Mouse (Mus musculus) liver, adult (tissue): ENCODE measurements around the gene Rtkn2.

ENCODE experiments used
- GATA4 ChIP-seq: IDR thresholded peaks from 2 replicates; pipeline ENCODE4 v1.6.1; 2014; ENCODE audit warnings: mild to moderate bottlenecking, low read length; ENCODE audit not compliant: insufficient replicate concordance

The Rtkn2 gene

DNA sequence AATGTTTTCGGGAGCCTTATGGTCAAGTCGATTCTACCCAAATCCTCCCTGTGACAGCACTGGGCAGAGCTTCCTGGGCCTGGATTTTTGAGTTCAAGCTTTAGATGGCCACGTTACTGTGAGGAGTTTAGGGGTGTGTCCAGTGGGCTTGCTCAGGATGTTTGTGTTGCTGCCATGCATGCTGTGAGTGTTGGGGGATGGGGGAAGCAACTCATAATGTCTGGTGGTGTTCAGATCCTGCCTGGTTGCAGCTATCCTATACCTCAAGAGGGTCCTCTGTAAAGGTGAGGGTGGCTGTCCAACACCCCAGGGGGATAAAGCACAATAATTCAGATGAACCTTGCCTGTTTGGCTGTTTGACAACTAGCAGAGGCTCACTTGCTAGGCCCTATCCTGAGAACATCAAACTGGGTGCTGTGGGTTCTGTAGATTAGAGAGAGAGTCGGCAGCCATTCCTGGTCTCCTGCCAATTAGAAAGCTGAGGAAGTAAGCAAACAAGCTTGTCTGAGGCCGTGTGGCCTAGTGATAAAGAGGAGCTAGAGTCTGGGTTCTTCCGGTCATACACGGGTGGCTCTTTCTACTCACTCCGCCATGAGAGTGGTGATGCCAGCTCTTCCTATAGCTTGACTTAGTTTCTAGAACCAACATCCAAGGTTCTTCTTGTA lies 69.4 kb downstream of the Rtkn2 start:
- no peak for TF ChIP-seq GATA4

DNA sequence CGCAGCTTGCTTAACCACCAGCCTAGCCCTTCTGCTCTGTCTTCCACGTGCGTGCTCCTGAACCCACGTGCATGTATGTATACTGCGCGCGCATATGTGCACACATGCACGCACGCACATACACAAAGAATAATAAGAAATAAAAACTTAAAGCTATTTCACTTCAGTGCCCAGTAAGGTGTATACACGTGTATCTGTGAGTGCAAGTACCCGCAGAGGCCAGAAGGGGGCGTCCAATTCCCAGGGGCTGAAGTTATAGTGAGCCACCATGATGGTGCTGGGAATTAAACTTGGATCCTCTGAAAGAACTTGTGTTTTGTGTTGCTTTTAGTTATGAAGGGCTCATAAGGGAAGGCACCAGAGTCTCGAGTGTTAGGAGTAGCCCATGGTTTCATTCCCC lies 71.5 kb downstream of the Rtkn2 start:
- no peak for TF ChIP-seq GATA4

DNA sequence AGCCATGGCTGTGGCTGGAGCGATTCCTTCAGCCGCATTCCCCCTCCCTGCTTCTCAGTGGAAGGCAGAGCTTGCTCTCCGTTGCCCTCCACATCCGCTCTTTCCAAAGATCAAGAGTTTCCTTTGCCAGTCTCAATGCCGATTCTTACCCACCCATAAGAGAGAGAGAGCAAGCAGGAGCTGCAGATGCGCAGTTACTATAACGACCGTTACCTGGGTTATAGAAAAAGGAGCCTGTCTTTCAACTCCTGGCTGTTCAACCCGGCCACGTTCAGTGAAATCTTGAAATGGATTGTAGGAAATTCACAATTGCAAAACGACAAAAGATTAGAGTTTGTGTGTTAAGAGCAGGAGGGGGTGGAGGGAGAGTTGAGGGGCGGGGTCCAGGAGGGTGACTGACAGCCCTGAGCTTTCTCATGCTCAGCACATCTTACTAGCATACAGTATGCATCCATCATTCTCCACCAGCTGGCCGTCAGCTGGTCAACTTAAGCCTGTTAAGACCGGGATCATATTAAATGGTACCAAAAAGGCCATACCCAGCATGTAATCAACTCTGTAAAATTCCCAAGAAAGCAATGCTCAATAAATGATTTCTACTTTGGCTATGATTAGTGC lies 72.1 kb downstream of the Rtkn2 start:
- TF ChIP-seq GATA4, result no peak

DNA sequence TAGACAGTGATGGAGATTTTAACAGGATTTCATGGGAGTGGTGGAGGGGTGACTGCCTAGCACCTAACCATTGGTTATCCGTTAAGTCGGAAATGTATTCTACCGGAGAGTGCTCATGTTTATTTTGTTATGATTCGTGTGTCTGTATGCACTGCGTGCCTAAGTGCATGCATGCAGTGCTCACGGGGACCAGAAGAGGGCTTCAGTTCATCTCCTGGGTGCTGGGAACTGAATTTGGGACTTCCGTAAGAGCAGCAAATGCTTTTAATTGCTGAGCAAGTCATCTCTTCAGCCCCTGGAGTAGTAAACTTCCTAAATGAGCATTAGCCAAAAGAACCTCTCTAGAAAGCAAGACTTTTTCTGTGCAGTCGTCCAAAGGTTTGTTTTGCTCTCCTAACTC lies 72.9 kb downstream of the Rtkn2 start:
- TF ChIP-seq GATA4, result no peak

DNA sequence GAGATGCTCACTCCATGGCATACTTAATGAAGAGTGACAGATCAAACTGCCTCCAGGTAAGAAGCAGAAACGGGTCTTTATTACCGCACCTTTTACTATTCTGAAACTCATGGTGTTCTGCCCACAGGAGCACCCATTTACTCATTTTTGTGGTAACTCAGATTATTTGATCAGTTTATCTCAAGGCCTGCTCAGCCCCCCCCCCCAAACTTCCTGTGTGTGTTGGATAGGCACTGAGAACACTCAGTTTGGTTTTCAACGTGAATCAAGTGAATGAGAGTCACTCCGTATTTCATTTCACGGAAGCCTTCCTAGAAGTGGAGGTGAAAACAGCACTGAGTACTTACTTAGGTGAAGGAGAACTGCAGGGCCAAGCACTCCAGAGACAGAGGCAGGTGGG lies 74.8 kb downstream of the Rtkn2 start:
- no peak for TF ChIP-seq GATA4

DNA sequence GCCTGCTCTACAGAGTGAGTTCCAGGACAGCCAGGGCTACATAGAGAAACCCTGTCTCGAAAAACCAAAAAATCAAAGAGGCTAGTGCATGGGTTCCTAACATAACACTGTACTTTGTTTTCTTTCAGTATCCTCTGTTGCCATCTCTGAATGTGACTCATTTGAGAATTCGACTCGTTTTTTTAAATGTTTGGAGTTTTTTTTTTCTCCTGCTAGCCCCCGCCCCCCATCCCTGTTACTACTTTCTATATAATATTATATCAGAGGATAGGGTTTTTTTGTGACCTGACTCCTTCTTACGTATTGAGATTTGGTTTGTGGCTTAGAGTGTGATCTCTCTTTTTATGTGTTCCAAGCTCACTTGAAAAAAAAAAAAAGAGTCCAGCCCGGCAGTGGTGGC lies 75.3 kb downstream of the Rtkn2 start:
- no peak for TF ChIP-seq GATA4

DNA sequence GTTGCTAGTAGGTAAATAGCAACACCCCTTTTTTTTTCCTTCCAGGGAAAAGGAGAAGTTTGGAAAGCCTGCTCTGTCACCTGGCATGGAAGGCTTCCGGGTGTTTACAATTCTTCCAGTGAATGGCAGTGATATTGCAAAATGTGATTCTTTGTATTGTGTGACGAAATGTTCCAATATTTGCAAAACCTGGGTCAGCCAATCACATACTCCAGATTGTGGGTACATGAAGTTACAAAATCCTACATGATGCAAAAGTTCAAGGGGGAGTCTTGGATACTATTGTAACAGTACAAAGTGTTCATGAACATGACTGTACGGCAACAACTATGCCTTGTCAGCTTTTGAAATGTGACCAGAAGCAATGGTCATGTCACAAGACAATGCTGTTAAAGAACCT lies 78.5 kb downstream of the Rtkn2 start:
- no peak for TF ChIP-seq GATA4

DNA sequence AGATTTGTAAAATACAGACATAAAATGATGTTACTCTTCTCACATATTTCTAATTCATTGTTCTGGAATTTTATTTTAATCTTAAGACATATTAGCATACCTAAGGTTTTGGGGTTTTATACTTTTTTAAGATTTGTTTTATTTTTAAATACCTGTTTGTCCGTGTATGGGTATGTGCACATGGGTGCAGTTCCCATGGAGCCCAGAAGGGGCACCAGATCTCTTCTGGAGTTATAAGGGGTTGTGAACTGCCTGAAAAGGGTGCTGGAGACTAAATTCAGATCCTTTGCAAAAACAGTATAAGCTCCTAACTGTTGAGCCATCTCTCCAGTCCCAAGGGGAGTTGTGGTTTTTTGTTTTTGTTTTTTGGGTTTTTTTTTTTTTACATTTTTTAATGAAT lies 79.0 kb downstream of the Rtkn2 start:
- TF ChIP-seq GATA4, result no peak

DNA sequence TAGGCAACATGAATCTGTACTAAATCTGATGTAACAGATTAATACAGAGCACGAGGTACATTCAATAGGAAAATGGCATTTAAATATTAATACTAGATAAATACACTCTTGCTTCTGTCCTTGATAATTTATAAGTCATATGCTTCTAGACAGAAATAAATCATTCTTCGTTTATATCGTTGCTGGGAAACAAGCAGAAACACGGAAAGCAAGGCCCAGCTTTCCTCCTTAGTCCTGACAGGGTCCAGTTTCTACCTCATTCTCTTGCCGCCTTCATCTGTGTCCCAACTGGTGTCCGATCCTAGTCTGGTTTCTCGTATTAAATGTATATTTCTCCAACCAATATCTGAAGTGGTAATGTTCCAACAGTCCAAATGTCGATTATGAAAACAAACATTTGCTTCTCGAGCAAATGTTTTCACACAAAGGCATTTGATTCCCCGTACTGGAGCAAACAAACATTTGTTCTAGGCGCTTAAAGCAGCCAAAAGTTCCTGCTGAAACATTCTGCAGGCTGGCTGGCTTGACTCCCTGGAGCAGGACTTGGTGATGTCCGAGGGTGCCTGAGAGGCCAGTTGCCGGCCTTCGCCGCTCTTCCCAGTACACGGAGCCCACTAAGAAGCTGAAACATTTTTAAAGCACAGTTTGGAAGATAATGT lies 81.3 kb downstream of the Rtkn2 start:
- TF ChIP-seq GATA4, result no peak

DNA sequence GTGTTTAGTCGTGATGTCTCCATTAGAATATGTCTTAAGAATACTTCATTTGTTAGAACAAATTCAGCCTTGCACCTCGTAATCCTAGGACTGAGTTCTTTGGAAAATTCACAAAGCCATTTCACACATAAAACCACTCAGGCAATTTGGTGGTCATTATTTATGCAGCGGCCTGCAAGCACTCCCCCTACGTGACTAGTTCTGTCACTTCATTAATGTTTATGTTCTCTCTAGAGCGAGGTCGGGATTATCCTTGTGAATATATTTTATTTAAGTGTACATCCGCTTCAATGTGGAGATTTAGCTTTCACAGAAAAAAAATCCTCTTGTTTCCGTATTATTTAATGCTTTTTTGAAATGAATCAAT lies 81.9 kb downstream of the Rtkn2 start:
- no peak for TF ChIP-seq GATA4

DNA sequence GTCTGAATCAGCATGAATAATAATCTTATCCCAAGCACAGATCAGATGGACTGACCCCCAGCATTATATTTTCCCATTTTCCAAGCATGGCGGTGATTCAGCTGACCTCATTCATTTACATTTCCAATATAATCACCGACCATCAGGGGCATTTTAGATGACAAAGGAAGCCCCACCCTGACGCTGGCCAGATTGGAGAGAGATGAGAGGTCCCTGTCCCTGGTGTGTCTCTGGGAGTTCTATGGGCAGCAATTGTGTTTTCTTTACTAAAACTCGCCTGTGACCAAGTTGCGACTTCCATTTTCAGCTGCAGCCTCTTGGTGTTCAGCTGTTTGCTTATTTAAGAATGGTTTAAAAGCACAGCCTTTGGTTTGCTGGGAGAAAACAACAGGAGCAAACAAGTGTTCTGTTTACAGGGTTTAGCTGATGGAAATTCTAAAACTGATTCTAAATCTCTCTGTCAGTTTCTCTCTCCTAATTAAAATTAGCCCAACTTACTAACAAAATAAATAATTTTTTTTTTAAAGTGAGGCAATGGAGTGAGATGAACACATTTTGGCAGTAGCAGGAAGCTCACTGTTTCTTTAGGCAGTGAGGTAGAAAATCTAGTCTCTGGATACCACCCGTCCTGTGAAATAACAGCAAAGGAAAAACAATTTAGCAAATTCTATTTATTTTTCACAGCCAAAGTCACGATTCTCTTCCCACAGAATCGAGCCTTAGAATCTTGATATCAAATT lies 84.6 kb downstream of the Rtkn2 start:
- no peak for TF ChIP-seq GATA4

DNA sequence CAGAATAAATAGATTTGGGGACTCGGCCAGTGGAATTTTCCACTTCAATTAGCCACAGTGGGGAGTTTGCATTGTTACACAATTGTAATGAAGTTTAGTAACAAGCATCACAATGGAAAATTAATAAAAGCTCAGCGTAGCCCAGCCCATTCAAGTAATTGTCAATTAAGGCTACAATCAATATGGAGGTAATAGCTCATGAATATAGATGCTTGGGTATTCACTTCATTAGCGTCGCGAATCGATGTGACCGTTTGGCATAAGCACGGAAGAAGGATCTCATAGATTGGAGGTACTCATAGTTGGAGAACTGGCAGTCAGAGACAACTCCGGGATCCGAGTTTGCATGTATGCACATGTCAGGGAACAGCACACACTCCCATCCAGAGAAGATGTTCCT lies 85.2 kb downstream of the Rtkn2 start:
- TF ChIP-seq GATA4, result no peak

DNA sequence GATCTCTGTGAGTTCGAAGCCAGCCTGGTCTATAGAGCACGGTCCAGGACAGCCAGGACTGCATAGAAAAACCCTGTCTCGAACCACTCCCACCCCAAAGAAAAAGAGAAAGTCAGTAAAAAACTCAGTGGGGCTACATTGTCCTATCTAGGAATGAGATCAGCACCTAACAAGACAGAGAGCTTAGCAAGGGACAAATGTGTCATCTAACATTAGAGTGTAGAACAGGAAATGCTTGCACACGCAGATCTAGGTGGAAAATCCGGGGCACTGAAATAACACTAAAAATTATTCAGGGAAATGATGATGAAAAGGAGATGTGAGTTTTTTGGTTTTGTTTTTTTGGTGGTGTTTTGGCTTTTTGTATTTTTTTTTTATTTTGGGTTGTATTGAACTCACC lies 86.8 kb downstream of the Rtkn2 start:
- TF ChIP-seq GATA4, result no peak

DNA sequence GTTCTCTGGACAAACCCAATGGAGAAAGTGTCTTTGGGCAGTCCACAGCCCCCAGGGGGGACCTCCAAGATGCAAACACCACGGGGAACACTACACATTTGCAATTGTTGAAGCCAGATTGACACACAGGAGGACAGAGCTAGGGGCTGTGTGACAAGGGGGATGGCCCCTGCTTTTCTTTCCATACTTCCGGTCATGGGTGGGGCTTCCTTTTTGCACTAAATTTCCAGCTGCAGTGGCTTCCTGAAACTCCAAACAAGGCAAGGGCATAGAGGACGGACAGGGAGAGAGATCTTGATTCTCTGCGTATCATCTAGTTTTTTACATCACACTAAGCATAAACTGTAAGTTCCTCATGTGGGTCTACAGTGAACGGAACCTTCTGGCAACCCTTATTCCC lies 88.6 kb downstream of the Rtkn2 start:
- no peak for TF ChIP-seq GATA4

DNA sequence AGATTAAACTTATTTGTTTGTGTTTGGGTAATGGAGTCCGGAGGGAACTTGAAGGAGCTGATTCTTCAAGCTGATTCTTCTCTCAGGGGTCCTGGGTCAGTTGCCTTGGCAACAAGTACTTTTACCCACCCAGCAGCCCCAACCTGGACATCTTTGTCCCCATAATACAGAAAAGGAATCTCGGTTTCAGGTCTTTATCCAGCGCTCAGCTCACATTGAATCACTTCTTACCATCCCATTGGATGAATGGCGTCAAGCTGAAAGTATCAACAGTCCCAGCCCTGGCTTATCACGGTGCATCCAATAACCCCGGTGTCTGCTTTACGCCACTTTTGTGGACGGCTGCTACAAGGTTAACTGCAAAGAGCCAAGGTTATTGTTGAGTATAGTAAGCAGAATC lies 89.1 kb downstream of the Rtkn2 start:
- no peak for TF ChIP-seq GATA4

DNA sequence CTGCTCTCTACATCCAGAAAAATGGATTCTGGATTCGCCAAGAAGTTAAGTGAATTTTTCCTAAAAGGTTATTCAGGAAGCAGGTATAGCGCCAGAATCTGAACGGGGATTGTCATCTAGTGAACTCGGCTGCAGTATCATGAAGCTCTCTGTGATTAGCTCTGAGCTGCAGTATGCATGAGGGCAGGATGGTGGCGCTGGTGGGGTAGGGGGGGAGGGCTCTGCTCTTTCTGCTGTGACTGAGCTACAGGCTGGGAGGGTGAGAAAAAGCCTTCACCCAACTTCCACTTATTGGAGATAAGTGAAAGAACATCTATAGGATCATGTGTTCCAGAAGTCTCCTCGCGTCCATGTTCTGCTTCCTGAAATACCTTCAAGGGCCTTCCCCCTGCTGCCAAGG lies 91.7 kb downstream of the Rtkn2 start:
- no peak for TF ChIP-seq GATA4
